Mouse (Mus musculus): Measurements from ENCODE around the gene Nptx1. TPM values are rescaled to one million over a fixed set of nuclear protein-coding genes. Genes with fewer than 3 reads are reported as not detected.

The Nptx1 gene
- total and polyA plus RNA-seq, 3 experiments = 2.2 to 4.9 (median 2.2) TPM

DNA sequence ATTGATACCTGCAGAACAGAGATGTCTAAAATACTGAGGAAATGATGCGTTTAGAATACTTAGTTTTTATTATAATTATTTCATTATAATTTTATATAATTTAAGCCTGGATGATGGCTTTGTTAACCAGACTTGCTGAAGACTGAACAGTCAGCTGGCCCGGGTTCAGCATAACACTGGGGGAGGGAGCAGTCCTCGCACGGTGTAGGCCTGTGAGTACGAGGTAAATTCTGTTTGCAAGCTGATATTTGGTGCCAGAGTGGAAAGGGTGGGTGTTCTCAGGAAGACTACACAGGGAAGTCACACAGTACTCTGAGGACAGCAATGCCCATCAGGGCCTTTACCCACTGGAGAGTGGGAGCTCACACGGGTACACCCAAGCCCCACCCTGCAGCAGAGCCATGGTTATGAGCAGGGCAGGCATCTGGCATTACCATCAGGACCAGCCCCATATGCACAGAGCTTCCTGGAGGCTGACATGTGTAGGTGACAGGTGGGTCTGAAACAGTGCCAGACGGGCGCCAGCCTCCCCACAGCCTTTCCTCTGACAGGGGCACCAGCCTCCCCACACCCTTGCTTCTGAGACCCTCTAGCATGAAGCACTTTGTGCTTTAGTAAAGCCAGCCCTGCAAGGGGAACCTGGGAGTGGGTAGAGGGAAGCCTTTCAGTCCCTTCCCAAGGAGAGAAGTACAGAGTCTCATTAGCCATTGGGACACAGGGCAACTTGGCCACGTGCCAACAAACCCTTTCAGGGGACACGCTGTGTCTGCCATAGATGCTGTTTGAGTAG, 3.2 kb upstream of the Nptx1 start:
- DNase-seq = no peak

DNA sequence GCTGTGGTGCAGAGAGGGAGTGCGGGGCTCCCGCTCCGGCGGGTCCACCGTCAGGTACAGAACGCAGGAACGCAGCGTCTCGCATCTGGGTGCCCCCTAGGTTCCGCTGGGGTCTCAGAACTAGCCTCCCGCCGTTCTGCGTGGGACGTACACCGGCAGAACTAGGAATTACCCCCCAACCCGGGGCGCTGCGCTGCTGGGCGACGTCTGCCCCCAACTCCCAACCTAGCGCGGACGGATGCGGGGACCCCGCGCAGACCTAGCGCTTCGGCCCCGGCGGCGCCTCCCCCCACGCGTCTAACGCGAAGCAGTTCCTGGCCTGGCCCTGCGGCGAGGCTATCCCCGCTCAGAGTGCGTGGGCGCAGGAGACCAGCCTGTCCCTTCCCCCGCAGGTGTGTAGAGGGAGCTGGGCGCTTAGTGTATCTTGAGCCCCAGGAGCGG, 1.8 kb upstream of the Nptx1 start:
- peak; percentile 18 for DNase-seq

DNA sequence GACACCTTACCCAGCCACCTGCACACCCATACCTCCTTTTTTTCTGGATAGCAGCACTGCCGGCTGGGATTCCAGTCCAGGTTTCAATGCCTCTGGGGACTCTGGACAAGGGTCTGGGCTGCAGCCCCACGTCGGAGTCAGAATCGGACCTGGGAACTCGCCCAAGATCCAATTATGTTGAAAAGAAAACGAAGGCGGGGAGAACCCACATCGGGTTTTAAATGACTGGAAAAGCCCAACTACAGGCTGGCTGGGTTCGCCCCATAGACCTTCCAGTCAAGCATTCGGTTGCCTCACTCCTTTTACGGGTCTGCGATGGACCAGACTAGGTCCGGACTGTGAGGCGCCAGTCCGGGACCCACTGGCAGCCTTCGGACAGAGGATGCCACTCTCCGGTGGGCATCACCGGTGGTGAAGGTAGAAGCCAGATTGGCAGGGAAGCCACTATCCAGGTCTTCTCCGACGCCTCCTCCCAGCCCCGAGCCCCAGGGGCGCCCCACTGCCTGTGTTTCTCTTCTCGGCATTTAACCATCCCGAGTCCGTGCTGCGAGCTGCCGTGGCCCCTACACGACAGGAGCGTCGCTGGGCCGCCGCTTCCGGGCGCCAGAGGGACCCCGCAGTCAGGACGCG, 1.3 kb upstream of the Nptx1 start:
- peak; percentile 19 for DNase-seq

DNA sequence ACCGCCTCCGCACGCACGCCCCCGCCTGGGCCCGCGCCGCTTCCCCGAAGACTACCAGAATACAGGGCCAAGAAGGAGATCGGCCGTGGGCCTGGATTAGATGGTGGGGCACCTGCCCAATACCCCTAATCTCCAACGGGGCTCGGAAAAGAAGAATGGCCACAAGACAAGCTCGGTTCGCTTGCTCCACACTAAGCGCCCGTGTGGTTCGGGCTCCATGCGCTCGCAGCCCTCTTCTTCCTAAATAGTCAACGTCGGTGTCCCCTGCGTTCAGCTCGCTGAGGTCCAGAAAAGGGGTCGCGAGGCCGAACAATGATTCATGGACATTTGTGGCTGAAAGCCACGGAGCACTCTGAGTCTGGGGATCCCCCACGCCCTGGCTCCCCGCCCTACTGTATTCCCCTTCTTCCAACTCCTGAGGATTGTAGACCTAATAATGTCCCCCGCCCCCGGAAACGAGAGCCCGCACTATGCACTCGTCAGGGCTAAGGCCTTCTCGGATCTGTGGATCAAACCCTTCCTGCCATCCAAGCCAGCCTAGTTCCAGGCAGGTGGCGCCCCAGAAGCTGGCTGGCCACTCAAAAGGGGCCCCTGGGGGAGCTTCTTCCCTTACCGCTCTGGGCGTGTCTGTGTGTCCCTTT, 518 bp upstream of the Nptx1 start:
- DNase-seq = no peak

DNA sequence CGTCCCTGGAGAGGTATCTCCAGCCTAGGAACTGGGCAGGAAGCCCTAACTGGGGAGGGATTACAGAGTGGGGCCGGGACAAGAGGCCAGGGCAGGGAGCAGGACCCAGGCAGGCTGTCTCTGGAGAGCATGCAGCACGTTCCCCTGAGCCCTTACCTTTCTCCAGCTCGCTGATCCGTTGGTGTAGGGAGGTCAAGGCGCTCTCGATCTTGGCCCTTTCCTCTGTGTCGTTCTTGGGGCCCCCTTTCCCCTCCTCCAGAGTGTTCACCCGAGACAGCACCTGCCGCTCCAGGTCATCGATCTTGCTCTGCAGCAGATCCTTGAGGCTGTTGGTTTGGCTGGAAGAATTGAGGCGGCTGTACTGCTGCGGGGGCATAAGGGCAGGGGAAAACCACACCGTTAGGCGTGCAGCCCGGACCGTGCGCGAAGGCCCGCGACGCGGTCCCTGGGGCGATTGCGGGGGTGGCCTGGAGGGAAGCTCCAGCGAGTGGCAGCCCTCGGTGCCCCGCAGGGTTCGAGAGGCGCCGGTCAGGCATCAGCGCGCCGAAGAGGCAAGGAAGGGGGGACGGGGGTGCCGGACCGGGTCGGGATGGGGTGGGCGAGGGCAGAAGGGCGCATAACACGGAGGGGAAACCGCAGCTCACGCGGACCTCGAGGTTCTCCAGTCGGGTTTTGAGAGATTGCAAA, 914 bp downstream of the Nptx1 start:
- DNase-seq = peak; percentile 45

DNA sequence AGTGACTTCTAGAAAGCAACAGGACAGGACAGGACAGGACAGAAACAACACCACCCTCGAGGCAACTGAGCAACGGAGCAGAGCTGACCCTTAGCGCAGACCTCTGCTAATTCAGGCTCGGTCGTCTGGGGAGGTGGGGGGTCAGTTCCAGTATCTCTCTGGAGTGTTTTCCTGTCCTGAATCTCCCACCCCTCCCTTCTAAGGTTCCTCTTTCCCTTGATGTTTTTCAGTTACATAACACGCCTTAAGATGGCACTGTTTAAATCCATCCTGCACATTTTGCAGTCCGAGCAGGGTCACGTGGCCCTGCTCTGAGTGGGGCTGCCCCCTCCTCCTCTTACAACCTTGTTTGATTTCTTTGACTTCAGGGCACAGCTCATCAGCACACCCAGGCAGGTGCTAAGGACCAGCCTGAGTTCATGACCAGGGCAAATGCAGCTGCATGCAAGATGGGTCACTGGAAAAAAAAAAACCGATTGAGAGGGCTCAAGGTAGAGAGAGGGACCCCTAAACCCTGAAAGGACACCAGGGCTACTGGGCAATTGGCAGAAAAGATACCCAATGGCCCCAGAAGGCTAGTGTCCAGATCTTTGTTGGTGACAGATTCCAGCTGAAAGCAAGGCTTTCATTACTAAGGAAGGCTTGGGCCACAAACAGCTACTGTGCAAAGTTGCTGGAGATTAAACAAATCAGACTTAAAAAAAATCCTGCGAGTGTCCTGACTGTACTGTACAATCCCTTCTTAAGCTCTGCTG, 1.6 kb downstream of the Nptx1 start:
- DNase-seq = no peak

DNA sequence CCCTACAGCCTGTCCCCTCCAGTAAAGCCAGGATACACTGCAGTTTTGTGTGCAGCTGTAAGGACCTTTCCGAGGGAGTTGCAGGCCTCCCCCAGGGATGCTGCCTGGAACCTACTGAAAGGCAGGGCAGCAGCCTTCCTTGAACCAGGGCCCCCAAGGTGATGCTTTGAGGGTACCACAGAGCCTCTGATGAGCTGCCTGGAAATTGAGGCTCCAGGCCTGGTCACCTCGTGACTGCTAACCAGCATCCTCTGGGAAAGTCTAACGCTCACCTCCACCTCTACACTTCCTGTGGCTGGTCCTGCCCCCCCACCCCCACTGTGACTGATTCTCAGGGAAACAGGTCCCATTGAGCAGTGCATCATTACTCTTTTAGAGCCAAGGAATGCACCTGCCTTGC, 2.3 kb downstream of the Nptx1 start:
- no peak for DNase-seq

DNA sequence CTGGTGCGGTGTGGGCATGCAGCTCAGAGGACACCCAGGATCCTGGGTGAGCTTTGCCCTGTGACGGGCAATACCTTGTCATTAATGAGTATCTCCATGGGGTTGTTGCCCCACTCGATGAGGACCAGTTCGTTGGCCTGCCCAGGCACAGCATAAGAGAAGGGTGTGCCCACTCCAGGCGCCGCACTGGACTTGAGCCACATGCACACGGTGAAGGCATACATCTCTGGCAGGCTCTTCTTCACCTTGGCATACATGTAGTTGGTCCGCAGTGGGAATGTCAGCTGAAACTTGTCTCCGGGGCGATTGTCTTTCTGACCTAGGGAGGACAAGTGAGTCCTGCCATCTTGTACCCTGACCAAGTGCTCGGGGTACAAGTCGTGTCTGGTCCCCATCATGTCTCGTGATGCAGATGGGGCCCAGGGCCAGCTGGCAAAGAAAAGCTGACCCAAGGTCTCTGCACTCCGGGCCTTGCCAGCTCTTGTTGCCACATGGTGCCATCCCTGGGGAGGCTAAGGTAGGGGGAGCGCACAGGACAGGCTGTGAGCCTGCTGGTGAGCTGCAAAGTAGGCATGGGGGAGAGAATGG, 2.9 kb downstream of the Nptx1 start:
- peak; percentile 67 for DNase-seq

DNA sequence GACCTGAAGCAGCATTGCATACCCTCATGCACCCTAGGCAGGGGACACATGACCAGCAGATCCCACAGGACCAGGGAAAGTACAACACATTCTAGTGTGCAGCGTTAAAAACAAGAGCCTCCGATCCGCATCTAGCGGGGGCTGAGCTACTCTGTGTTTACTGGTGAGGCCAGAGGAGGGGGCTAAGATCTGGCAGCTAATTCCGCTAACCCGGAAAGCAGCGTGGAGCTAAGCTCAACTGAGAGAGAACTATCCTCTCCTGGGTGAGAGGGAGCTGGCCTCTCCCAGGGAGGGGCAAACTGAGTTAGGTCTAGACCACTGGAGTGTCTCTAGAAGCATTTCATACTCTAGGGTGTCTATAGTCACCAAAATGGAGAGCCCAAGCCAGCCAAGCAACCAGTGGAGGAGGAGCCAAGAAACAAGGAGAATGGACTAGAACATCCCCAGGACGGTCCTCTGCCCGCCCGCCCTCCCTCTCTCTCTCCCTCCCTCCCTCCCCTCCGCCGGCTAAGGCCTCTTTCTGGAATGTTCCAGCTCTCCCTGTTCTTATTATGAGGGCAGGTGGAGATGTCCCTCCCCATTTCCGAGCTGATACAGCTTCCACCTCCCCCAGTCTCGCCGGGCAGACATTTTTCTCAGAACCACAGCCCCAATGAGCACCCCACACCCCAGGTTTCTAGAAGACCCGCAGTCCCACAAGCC, 3.6 kb downstream of the Nptx1 start:
- no peak for DNase-seq

DNA sequence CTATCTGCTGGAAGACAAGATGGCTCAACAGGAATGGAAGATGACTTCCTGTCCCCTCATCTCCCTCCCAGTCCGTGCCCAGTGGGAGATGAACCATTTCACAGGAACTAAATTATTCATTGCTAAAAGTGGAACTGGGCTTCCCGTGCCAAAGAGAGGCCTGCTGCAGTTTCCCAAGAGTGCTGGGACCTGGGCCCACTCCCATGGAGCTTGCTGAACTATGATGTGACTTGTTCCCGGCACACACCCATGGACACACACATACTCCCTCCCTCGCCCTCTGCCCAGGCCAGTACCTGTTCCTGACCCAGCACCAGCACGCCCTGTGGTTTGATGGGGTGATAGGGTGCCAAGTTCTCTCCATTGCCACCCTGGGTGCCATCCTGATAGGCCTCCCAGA, 4.7 kb downstream of the Nptx1 start:
- DNase-seq = no peak

DNA sequence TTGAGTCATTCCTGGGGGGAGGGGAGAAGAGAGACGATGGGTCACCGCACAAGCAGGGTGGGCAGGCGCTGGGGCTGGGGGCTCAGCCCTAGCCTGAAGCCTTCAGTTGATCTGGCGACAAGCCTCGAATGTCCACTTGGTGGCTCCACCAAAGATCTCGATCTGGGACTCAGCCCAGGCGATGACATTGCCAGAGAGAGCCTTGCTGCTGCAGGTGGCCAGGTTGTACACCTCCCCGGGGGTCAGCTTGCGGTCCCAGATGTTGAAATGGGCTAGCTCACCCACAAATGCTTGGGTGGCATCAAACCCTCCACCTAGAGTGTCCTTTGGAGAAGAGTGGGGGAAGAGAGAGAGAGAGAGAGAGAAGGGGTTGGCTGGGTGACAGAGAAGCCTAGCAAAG, 5.2 kb downstream of the Nptx1 start:
- no peak for DNase-seq

DNA sequence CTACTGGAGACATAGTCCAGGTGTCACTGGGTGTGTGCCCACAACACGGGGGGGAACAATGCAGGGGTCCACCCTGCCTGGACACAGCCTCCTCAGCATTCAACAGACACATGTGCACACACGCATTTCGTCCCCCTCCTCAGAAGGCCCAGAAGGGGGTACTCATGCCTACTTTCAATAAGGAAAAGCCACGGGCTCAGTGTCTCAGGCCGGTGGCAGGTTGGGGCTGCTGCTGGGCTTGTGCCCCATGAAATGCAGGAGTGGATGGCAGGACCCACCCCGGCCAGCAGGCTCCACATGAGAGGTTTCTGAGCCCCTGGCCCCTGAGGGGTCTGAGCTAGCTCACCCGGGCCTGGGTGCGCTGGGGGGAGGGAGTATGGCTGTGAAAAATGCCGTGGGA, 6.5 kb downstream of the Nptx1 start:
- no peak for DNase-seq

DNA sequence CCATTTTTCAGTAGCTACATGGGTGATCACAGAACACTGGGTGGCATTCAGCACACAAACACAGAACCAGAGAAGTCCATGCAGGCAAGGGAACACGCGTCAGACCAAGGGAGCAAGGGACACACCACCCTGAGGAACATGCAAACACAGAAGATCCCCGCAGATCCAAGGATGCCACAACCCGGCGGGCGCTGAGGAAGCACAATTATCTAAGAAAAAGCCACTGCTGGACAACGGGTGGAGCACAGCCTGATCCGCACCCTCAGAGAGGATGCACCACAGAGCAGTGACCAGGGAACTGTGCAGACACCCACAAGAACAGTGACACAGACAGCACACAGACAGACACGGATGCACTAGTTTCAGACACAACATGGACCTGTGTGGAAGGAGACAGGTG, 7.0 kb downstream of the Nptx1 start:
- no peak for DNase-seq

DNA sequence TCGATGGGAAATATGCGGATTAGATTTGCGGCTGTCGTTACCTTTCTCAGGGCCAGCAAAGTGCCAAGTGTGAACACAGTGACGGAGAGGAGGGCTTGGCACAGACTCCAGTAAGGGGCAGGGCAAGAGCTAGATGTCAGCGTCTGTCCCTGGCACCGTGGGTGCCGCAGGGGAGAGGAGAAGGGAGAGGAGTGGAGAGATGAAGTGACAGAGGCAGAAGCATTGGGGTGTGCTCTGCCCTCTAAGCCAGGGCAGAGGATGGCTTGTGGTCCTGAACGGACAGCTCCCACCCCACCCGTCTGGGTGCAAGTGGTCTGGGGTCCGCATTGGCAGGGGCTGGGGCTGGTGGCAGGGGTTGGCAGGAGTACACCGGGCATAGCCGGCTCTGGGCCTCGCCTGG, 7.6 kb downstream of the Nptx1 start:
- no peak for DNase-seq

DNA sequence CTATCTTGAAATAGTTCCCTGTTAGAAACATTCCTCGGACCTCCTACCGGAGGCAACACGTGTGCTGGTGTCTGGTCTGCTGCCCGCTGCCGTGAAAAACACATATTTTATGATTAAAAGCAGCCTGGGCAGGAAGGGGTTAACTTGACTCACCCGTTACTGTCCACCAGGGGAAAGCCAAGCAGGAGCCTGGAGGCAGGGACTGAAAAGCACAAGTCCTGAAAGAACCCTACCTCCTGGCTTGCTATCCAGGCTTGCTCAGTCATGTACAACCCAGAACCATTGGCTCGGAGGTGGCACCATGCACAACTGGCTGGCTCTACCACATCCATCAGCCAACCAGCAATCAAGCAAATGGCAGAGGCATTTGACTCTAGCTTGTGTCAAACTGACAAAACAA, 13.8 kb downstream of the Nptx1 start:
- no peak for DNase-seq

DNA sequence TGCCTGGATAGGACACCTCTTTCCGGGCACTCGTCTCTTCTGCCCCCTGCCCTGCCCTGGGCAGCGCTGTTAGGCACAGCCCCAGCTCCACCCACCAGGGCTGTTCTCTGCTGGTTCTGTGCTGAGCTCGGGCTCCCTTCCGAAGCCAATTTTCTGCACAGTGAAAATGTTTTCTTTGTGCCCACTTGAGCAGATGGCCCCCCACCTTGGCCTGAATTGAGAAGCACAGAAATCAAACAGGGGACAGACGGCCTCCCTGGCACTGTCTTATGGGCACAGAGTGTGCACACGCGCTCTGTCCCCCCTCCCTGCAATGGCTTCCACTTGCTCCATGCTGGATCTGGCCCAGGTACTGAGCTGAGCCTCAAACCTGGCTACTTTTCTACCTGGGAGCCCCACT, 15.1 kb downstream of the Nptx1 start:
- no peak for DNase-seq

DNA sequence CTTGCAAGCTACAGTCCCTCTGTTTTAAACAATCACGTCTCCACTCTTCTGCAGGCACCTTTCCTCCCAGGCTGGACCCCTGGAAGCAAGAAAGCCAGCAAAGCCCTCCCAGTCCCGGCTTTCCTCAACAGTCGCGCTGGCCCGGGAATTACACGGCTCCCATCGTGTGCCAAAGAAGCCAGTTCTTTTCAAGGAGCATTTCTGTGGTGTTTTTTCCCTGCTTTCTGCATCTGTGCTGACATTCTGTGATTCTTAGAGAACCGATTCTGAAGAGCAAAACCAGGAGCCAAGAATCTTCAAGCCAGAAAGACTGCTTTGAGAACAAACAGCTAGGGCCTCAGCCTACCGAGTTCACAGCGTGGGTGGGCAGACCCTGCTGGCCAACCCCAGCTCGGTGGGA, 18.6 kb downstream of the Nptx1 start:
- no peak for DNase-seq

DNA sequence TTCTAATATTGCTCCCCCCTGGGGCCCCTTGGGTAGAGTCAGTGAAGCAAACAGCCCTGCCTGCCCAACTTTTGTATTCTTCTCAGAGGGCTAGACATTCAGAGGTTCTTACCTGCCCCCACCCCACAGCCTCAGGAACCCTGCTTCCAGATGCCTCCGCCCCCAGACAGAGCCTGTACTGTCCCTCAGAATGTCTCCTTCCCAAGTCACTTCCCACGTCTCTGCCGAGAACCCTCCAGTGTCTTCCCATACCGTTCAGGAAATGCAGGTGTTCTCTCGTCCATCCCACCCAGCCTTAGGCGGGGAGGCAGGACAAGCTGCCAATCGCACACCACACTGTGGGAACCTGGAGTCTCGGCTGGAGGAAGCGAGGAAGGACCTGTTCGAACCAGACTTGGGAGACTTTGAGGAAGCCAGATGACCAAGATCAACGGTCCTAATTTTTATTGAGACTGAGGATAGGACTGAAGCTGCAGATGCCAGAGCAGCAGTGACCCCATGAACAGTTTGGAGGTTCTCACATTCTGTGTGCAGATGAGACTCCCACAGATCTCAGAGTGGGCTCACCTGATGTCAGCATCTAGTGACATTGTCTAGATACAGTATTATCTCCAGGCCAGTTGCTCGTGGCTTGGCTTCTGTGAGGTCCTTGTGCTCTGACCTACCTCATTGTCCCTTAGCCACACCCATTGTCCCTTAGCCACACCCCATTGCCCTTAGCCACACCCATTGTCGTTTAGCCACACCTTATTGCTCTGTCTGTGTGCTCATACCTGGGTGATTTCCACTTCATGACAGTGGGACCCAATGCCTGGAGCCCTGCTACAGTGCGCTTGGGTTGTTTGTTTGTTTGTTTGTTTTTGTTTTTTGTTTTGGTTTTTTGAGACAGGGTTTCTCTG, 21.2 kb downstream of the Nptx1 start:
- DNase-seq = no peak

DNA sequence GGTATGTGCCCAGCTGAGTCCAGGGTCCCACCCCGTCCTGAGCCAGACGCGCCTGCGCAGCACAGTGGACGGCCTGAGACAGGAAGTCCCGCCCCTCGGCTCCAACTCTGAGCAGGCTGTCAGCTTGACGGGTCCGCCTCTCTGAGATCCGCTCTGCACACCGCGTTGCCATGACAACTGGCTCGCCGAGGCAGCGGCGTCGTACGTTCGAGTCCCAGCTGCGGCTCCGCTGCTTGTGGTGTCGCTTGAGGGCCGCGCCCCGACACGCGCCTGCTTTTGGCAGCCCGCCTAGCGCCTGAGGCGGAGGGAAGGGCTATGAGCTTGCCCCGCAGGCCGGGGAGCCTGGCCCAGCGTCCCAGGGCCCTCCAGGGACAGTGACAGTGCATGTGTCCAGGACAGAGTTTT, 23.0 kb downstream of the Nptx1 start:
- DNase-seq = peak; percentile 93

DNA sequence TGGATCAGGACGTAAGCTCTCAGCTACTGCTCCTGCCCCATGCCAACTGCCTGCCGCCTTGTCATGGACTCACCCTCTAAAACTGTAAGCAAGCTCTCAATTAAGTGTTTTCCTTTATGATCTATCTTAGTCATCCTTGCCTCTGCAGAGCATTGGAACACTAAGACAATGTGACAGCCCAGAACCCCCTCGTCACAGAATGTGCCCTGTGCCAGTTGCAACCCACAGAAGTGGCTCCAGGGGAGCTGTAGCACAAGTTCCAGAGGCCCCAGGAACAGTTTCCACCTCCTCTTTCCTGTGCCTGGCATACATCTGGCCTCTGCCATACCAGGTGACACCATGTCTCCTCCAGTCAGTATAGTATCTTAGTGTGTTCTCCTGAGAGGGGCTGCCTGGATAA, 24.2 kb downstream of the Nptx1 start:
- DNase-seq = no peak

All from adrenal gland, adult 2 months (tissue).